Mouse (Mus musculus) granulocyte monocyte progenitor cell, adult 5-6 weeks (primary cell): Measurements from ENCODE around the gene Dusp22. TPM values are rescaled to one million over a fixed set of nuclear protein-coding genes. Genes with fewer than 3 reads are reported as not detected.

Experiments used
- ATAC-seq: replicated peaks from 2 replicates; pipeline ENCODE4 v1.8.0; 2016; ENCODE audit warnings: mild to moderate bottlenecking, moderate TSS enrichment, inconsistent platforms; ENCODE audit not compliant: poor library complexity, severe bottlenecking
- total RNA-seq, 2 experiments: library from RNA; stranded (forward) in 1 of 2; stranded (reverse) in 1 of 2; fragments of 200-712, 200-1000 nt in 1 of 2; fragments of >200 nt in 1 of 2; fragmentation: Nextera tagmentation in 1 of 2; gene quantifications; 2 replicates each; pipeline ENCODE4 v1.2.3; 2014 to 2017

The Dusp22 gene
- total RNA-seq, 2 experiments from 2014 or later: 1.6 to 3.7 TPM

DNA sequence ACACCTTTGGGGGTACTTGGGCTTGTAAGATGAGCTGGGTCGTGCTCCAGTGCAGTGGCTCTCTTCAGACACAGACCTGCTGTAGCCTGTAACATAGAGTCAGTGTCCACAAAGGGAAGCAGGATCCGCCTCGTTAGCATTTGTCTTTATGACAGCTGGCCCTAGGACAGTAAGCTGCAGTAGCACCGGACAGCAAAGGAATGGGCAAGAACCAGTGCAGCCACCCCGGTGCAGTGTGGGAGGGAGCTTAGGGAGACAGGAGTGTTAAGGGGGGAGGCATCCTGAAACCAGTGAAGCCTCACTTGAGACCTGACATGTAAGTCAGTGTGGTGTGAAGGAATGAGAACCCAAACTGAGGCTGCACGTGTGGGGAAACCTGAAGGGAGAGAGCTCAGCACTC, 52.5 kb downstream of the Dusp22 start:
- ATAC-seq: no peak

GRCm38 (mm10) chr13:30713621-30714020, 53.8 kb downstream of the Dusp22 start:
- ATAC-seq: no peak

DNA sequence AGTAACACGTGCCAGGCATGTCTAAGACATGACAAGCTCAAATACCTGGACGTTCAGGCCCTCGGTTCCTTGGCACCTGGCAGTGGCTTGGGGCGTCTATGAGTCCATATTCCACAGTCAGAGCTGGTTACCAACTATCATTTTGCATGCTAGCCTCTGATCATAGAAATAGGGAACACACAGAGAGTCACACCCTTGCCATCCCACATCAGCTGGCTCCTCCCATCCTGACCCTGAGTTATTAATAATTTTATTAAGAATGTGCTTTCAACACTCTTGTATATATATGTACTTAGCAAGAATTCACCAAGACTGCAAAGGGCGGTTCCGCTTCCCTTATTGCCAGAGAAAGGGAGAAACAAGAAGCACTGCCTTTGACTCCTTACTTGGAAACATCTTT, 54.8 kb downstream of the Dusp22 start:
- peak; percentile 42; the same call in 1 of the 2 replicates for ATAC-seq

GRCm38 (mm10) chr13:30715060-30715459, 55.3 kb downstream of the Dusp22 start:
- no peak for ATAC-seq

GRCm38 (mm10) chr13:30715573-30715972, 55.8 kb downstream of the Dusp22 start:
- no peak for ATAC-seq

DNA sequence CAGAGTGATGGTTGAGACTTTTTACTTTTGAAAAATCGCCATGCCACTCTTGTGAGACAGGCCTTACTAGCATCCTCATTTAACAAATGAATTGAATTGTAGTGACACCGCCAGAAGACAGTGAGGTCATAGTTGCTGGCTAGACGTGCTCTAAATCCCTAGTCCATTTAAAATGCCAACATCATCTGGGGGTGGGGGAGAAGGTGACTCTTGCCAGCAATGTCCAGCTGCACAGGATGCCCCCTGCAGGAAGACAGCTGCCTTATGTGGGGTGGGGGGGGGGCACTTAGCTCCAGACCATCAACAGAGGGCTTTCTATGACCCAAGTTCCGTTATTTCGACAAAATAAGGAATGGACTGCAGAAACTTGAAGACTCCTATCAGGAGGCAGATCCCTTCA, 56.8 kb downstream of the Dusp22 start:
- no peak for ATAC-seq

DNA sequence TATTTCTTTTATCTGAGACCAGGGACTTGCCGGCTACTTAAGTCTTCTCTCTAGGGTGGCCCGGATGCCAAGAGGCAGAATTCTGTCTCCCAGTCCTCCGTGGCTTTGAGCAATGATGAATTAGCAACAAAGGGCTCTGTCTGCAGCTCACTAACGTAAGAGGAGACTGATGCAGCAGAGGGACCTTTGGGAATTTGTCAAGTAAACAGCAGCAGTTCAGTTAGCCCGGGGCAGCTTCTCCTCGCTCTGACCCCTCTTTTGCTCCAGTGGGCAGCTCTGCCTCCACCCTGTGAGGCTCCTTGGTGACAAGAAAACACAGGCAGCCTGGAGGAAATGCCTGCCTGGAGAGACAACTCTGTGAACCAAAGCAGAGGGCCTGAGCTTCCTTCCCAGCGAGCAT, 62.8 kb downstream of the Dusp22 start:
- ATAC-seq: no peak

- ATAC-seq: no peak
Measured at GRCm38 (mm10) chr13:30723258-30723657, 63.5 kb downstream of the Dusp22 start.

DNA sequence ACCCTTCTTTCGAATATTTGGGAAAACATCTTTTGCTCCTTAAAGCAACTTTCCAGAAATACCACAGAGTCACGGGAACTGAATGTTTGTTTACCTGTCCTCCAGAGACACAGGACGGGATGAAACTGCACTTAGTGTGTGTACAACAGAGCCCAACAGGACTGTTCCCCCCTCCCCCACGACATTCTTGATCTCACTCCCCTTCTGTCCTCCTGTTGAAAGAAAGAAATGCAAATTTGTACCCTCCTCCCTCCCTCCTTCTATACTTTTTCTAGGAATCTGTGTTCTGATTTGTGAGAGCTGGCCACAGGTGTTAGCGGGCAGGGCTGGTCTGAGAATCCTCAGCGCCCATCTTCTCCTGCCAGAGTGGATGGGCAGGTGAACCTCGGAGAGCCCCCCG, 64.1 kb downstream of the Dusp22 start:
- ATAC-seq: no peak

GRCm38 (mm10) chr13:30724691-30725271, 65.0 kb downstream of the Dusp22 start:
- no peak for ATAC-seq

- no peak for ATAC-seq
Measured at GRCm38 (mm10) chr13:30726879-30727278, 67.1 kb downstream of the Dusp22 start.

DNA sequence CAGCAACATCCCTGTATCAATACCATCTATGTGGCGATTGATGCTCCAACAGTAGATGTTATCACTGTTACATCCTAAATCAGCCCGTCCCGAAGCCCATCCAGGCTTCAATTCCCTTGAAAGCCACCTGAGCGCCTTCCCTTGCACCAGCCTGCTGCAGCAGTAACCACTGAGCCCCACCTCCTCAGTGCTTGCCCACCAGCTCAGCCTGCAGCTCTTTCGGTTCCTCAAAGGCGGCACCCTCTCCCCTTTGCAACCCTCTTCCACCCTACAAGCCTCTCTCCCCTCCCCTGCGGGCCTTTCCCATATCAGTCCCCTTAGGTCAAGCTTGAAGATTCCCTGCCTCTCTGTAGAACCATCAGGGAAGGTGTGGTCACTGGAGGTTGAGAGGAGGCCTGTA, 68.4 kb downstream of the Dusp22 start:
- peak; percentile 85 for ATAC-seq

- no peak for ATAC-seq
Measured at GRCm38 (mm10) chr13:30729245-30729644, 69.4 kb downstream of the Dusp22 start.

DNA sequence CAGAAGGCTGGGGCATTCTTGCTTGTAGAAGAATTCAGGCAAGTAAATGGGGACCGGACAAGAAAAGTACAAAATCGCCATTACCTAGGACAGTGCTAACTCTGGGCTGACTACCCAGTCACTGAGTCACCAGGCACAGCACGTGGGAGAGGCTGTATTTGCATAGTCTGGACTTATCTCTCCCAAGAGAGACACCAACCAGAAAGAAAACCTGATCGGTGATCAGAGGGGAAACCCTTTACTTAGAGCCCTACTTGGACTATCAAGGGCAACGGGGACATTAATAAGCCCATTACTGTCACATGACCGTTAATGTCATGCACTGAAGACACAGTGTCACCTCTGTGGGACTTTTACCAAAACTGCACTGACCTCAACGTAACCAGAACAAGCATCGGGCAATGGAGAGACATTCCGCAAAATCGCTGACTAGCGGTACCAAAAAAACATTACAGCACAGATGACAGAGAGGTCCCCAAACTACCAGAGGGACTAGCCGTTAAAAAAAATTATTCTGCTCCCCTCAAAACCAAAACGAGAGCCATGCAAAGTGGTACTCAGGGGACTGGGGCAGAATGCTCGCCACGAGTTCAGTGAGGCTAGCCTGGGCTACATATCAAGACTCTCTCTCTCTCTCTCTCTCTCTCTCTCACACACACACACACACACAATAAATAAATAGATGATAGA, 70.5 kb downstream of the Dusp22 start:
- ATAC-seq: no peak

DNA sequence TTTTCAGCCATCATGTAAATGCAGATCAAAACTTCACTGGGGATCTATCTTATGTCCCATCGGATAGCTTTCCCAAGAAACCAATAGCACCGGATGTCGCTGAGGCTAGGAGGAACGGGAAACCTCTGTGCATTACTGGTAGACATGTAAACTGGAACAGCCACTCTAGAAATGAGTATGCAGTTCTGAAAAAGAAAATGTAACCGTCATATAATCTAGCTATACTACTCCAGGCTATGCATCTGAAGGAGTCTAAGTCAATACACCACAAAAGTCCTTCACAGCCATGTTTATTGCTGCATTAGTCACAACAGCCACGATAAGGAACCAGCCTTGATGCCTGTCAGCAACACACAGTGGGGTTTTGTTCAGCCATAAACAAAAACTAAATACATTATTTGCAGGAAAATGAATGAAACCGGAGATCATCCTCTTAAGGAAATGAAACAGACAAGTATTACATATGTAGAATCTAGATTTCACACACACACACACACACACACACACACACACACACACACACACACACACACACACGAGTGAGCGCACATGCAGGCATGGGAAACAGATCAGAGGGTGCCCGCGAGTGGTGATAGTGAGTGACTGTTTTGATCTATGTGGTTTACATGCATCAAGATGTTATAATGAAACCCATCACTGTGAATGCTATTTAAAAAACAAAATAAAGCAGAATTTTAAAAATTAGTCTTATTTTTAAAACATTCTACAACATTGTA, 73.1 kb downstream of the Dusp22 start:
- no peak for ATAC-seq

GRCm38 (mm10) chr13:30736721-30737120, 76.9 kb downstream of the Dusp22 start:
- ATAC-seq: no peak

DNA sequence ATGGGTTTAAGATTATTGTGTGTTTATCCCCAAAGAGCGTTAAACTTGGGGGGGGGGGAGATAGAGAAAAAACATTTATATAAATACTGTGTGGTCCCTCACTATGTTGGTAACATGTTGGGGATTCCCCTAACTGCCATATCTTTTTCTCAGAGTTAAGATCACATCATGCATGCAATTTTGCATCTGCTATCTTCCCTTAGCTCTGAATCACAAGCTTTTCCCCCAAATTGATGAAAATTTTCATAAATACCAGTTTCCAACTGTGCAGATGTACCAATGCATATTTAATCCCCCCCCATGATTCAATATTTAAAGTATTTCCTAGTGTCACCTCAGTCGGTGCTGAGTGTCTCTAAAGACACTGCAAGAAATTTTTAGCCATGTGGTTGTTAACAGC, 77.5 kb downstream of the Dusp22 start:
- ATAC-seq: no peak

GRCm38 (mm10) chr13:30738310-30738840, 78.6 kb downstream of the Dusp22 start:
- ATAC-seq: peak; percentile 96

GRCm38 (mm10) chr13:30741172-30741571, 81.4 kb downstream of the Dusp22 start:
- no peak for ATAC-seq

DNA sequence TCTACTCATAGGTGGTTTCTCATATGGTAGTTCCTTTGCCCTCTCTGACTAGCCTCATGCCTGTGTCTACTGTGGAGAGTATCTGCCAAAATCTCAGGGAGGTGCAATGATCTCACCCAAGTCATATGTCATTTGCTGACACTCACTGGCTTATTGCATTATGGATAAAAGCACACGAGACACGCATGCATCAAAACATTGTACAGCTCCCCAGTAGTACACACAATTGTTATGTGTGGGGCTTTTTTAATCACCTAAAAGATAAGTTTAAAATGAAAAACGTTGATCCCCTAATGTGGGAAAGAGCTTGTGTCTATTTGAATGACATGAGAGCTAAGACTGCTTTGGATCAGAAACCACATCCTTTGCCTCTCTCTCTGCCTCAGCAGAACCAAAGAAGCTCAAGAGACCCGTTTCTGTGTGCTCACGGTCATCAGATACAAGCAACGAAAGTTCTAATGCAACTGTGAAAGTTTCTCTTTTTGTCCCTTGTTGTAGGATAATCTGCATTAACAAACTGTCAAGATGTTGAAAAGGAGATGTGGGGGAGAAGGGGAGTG, 82.7 kb downstream of the Dusp22 start:
- ATAC-seq: no peak

- no peak for ATAC-seq
Measured at GRCm38 (mm10) chr13:30745121-30745520, 85.3 kb downstream of the Dusp22 start.
